Comparison of ENCODE assay signal across 8 mouse cellular contexts in the genomic region with DNA sequence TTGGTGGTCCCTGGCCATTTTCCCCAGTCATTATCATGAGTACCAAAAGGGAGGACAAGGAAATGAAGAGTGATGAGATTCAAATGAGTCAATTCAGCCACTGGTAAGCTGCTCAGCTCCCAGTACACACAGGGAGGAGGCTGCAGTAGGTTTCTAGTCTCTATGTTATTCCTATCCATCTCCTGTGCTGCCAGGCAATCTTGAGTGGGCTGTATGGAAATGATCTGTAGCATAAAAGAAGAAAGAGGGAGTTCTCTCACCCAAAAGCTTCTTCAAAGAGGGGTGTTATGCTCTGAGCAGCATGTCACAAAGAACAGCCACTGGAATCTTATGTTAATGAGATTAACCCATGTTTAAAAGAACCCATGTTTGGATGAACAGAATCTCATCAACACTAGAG.
"Had no signal": no experiment of that assay in that cellular context is flagged by ENCODE, and none has a peak within 500 bp of the region (broad histone marks: within the 10 kb centered on the region; RNA-seq: fewer than 3 reads in every experiment).

No protein-coding gene starts in this region.

- DNase-seq: kidney, adult 18-20 months; kidney, postnatal 10 days; kidney, postnatal 4 days; lung, embryonic 14.5 days; lung, postnatal 10 days; lung, postnatal 4 days; midbrain, embryonic 14.5 days; thymus, postnatal 36 days had no signal
